ENCODE assay signal across 10 mouse cellular contexts in the genomic region with DNA sequence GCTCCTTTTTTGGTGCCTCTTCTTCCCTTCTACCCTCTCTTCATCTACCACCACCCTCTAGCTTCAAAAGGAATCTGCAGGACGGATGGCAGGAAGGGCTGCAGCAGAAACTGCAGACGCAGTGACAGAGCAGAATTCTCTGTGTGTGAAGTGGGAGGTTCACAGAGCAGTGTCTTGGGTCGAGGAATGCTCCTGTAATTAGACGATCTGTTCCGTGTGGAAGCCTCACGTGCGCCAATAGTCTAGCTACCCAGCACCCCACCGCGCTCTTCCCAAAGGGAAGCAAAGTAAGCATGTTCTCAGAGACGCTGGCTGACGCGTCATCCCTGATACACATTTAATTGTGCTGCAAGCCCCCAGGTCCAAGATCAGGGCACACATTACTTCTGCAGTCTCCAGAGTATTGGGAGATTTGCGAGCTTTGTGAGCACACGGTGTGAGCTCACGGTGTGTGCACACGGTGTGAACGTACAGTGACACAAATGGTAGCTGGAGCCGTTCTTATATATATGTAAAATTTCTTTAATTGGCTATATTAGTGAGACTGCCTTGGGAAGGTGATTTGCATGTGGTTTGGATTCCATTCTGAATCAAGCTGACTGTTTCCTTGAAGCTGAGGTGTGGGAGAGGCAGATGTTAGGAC. TPM values are rescaled to one million over a fixed set of nuclear protein-coding genes. Genes with fewer than 3 reads are reported as not detected.
DNase-seq lines count a peak whose midpoint lies in the region; ATAC-seq and TF ChIP-seq lines count a peak whose summit lies in the region.
"Had no signal": no experiment of that assay in that cellular context is flagged by ENCODE, and none has a peak within 500 bp of the region (broad histone marks: within the 10 kb centered on the region; RNA-seq: fewer than 3 reads in every experiment).

No protein-coding gene starts in this region.

- peak overlapping the region; percentile 22 for H3K4me2 ChIP-seq in hindbrain, postnatal 0 days (ENCODE audit: low read depth, low read length)
- peak overlapping the region; percentile 27 for H3K4me2 ChIP-seq in neural tube, embryonic 13.5 days

- 44% methylated on average over 18 of the region's 18 CpGs for WGBS in cerebellum, adult 2 months
- WGBS in hindbrain, postnatal 0 days, result 39% methylated on average over 18 of the region's 18 CpGs
- WGBS in neural tube, embryonic 13.5 days, result 47% methylated on average over 18 of the region's 18 CpGs

- ATAC-seq in hindbrain, postnatal 0 days, result peak; percentile 84
- ATAC-seq in neural tube, embryonic 13.5 days (ENCODE audit: low read depth), result peak; percentile 87
- ATAC-seq in erythroid progenitor cell, adult 5-6 weeks (replicated peaks; ENCODE audit: low FRiP score, poor library complexity, severe bottlenecking), result no peak

- H3K9ac ChIP-seq in hindbrain, postnatal 0 days (replicated peaks; ENCODE audit: low read length), result peak overlapping the region; percentile 3; the same call in 1 of the 2 replicates
- H3K9ac ChIP-seq in neural tube, embryonic 13.5 days, result peak overlapping the region; percentile 49
- H3K9ac ChIP-seq: liver, embryonic 14.5 days had no signal

- TF ChIP-seq CTCF in cerebellum, adult 2 months (IDR thresholded peaks at IDR 0.05; ENCODE audit: borderline replicate concordance, insufficient read depth, low read depth, low read length), result no peak
- TF ChIP-seq CTCF in hindbrain, postnatal 0 days (IDR thresholded peaks at IDR 0.05; ENCODE audit: low read depth), result no peak

- H3K36me3 ChIP-seq in hindbrain, postnatal 0 days (ENCODE audit: insufficient read depth, low read length), result no peaks in the 10 kb centered on the region
- peaks cover 10% of the 10 kb centered on the region for H3K36me3 ChIP-seq in neural tube, embryonic 13.5 days

- H3K27ac ChIP-seq in cerebellum, adult 2 months (ENCODE audit: insufficient read depth, low read length), result peak overlapping the region; percentile 33; the same call in 1 of the 2 replicates
- H3K27ac ChIP-seq in hindbrain, postnatal 0 days, result peak overlapping the region; percentile 46
- H3K27ac ChIP-seq in neural tube, embryonic 13.5 days (replicated peaks), result peak overlapping the region; percentile 76

- DNase-seq in cerebellum, adult 2 months, result no peak
- no peak for DNase-seq in cerebellum, adult 11-12 months
- peak; percentile 56 to 68 for DNase-seq in left cerebral cortex, postnatal 14 days (ENCODE audit: low spot score in 2 of 2)
- no peak for DNase-seq in left cerebral cortex, postnatal 10 days (ENCODE audit: extremely low spot score in 1 of 2, low spot score in 2 of 2)
- DNase-seq in hindbrain, postnatal 0 days (ENCODE audit: low spot score), result peak; percentile 69
- DNase-seq in kidney, adult 18-20 months, result no peak
- DNase-seq: right cerebral cortex, postnatal 25 days had no signal

- no peaks in the 10 kb centered on the region for H3K9me3 ChIP-seq in hindbrain, postnatal 0 days (ENCODE audit: low read length)
- no peaks in the 10 kb centered on the region for H3K9me3 ChIP-seq in neural tube, embryonic 13.5 days

- H3K27me3 ChIP-seq in cerebellum, adult 2 months (ENCODE audit: control insufficient read depth, insufficient read depth, low read length), result no peaks in the 10 kb centered on the region
- H3K27me3 ChIP-seq in hindbrain, postnatal 0 days (ENCODE audit: insufficient read depth, low read length), result no peaks in the 10 kb centered on the region
- no peaks in the 10 kb centered on the region for H3K27me3 ChIP-seq in neural tube, embryonic 13.5 days

- intact Hi-C loops in left cerebral cortex, postnatal 14 days (cut with DNase I), result no loop called here
- intact Hi-C loops in left cerebral cortex, postnatal 10 days (cut with DNase I), result no loop called here

- H3K4me1 ChIP-seq in cerebellum, adult 2 months (ENCODE audit: control insufficient read depth, insufficient read depth, low read length), result peaks cover 18% of the 10 kb centered on the region
- 0 out of 2 replicates have a peak, but pooled peaks cover 9% of the 10 kb centered on the region for H3K4me1 ChIP-seq in hindbrain, postnatal 0 days (ENCODE audit: insufficient read depth, low read length)
- H3K4me1 ChIP-seq in neural tube, embryonic 13.5 days (replicated peaks), result peaks cover 29% of the 10 kb centered on the region

- TF ChIP-seq POLR2A in cerebellum, adult 2 months (IDR thresholded peaks at IDR 0.05; ENCODE audit: borderline replicate concordance, insufficient read depth, low read length), result no peak

- peak overlapping the region; percentile 5 for H3K4me3 ChIP-seq in cerebellum, adult 2 months (replicated peaks; ENCODE audit: insufficient read depth, low read depth, low read length)
- no peak overlapping the region for H3K4me3 ChIP-seq in hindbrain, postnatal 0 days (ENCODE audit: low read length)
- no peak overlapping the region for H3K4me3 ChIP-seq in neural tube, embryonic 13.5 days

RNA-seq across cellular contexts. Expression of gene Cd164l2, which starts 35.0 kb away (rescaled TPM):
- 7.4 and 10.9 TPM in 2 replicates for polyA plus RNA-seq in cerebellum, adult 2 months (2012; rRNA removed)
- 1 to 10 TPM; 2.4 to 4.1 TPM for total RNA-seq in left cerebral cortex, postnatal 14 days (2021)
- 1 to 10 TPM; 1.3 to 1.5 TPM for total RNA-seq in left cerebral cortex, postnatal 10 days (2021)
- total RNA-seq in hindbrain, postnatal 0 days (2014; rRNA removed), result 6.2 and 6.9 TPM in 2 replicates
- polyA plus RNA-seq in hindbrain, postnatal 0 days (2015; fragmentation: Nextera tagmentation; extraction: Ambion mirVana), result 9.6 and 11.9 TPM in 2 replicates
- 1.1 and 1.6 TPM in 2 replicates for polyA plus RNA-seq in neural tube, embryonic 13.5 days (2015; fragmentation: Nextera tagmentation; extraction: Ambion mirVana)
- total RNA-seq in erythroid progenitor cell, adult 5-6 weeks (2015; ENCODE audit: low replicate concordance), result not detected in 2 replicates
- not detected in 2 replicates for total RNA-seq in erythroid progenitor cell, adult 5-6 weeks (2017; ENCODE audit: low replicate concordance)

RNA-seq across cellular contexts. Expression of gene Gpr3, which starts 35.5 kb away (rescaled TPM):
- polyA plus RNA-seq in cerebellum, adult 2 months (2012; rRNA removed), result 10.1 and 10.9 TPM in 2 replicates
- 1 to 10 TPM; 7.4 to 10.0 TPM for total RNA-seq in left cerebral cortex, postnatal 14 days (2021)
- total RNA-seq in left cerebral cortex, postnatal 10 days (2021), result 1 to 10 TPM; 5.1 to 5.2 TPM
- 7.0 and 7.3 TPM in 2 replicates for total RNA-seq in hindbrain, postnatal 0 days (2014; rRNA removed)
- polyA plus RNA-seq in hindbrain, postnatal 0 days (2015; fragmentation: Nextera tagmentation; extraction: Ambion mirVana), result 4.5 and 5.5 TPM in 2 replicates
- polyA plus RNA-seq in neural tube, embryonic 13.5 days (2015; fragmentation: Nextera tagmentation; extraction: Ambion mirVana), result 0.77 and 1.1 TPM in 2 replicates
- not detected in 2 replicates for total RNA-seq in erythroid progenitor cell, adult 5-6 weeks (2015; ENCODE audit: low replicate concordance)
- not detected in 2 replicates for total RNA-seq in erythroid progenitor cell, adult 5-6 weeks (2017; ENCODE audit: low replicate concordance)
- polyA plus RNA-seq: liver, embryonic 14.5 days had no signal

RNA-seq across cellular contexts. Expression of gene Wasf2, which starts 46.6 kb away (rescaled TPM):
- polyA plus RNA-seq in cerebellum, adult 2 months (2012; rRNA removed), result 15.0 and 16.3 TPM in 2 replicates
- total RNA-seq in left cerebral cortex, postnatal 14 days (2021), result 10 to 100 TPM; 27.3 to 34.8 TPM
- 10 to 100 TPM; 23.9 to 38.5 TPM for total RNA-seq in left cerebral cortex, postnatal 10 days (2021)
- 14.1 and 14.7 TPM in 2 replicates for total RNA-seq in hindbrain, postnatal 0 days (2014; rRNA removed)
- polyA plus RNA-seq in hindbrain, postnatal 0 days (2015; fragmentation: Nextera tagmentation; extraction: Ambion mirVana), result 27.5 and 32.3 TPM in 2 replicates
- 34.0 and 36.5 TPM in 2 replicates for polyA plus RNA-seq in neural tube, embryonic 13.5 days (2015; fragmentation: Nextera tagmentation; extraction: Ambion mirVana)
- total RNA-seq in erythroid progenitor cell, adult 5-6 weeks (2015; ENCODE audit: low replicate concordance), result 79.6 and 83.6 TPM in 2 replicates
- total RNA-seq in erythroid progenitor cell, adult 5-6 weeks (2017; ENCODE audit: low replicate concordance), result 59.7 and 73.7 TPM in 2 replicates

Comparison
In these comparisons a context has a peak if more than half of its experiments do, and no peak if none do; other contexts are left out.
1. DNase-seq: peak in left cerebral cortex, postnatal 14 days (2 of 2) and hindbrain, postnatal 0 days (single experiment); none in cerebellum, adult 2 months (0 of 2), cerebellum, adult 11-12 months (single experiment), left cerebral cortex, postnatal 10 days (0 of 2) and kidney, adult 18-20 months (single experiment).
2. Peak in every context shown above with its lines, with median percentiles within 50 percentile points of each other: H3K27ac ChIP-seq.